Mouse (Mus musculus) G1E (cell line): ENCODE data around the gene Dnajb7.

Experiments
- CTCF ChIP-seq: IDR thresholded peaks from 2 replicates; pipeline ENCODE4 v1.5.1; 2012; ENCODE audit warnings: low read depth, low read length, inconsistent platforms, mixed read lengths
- GATA1 ChIP-seq: IDR thresholded peaks from 2 replicates; pipeline ENCODE4 v1.6.1; 2012; ENCODE audit warnings: borderline replicate concordance, low read length, inconsistent platforms, mixed read lengths
- GATA2 ChIP-seq: IDR thresholded peaks from 2 replicates; pipeline ENCODE4 v1.6.1; 2012; ENCODE audit warnings: low read depth, low read length, inconsistent platforms, borderline replicate concordance
- POLR2AphosphoS5 ChIP-seq: IDR thresholded peaks from 2 replicates; pipeline ENCODE4 v1.6.1; 2012; ENCODE audit warnings: low read depth, low read length, inconsistent platforms; ENCODE audit not compliant: insufficient replicate concordance
- TAL1 ChIP-seq: conservative IDR thresholded peaks from 2 replicates; pipeline ENCODE4 v1.6.1; 2012; ENCODE audit warnings: low read depth, low read length, inconsistent platforms, mixed read lengths

DNA sequence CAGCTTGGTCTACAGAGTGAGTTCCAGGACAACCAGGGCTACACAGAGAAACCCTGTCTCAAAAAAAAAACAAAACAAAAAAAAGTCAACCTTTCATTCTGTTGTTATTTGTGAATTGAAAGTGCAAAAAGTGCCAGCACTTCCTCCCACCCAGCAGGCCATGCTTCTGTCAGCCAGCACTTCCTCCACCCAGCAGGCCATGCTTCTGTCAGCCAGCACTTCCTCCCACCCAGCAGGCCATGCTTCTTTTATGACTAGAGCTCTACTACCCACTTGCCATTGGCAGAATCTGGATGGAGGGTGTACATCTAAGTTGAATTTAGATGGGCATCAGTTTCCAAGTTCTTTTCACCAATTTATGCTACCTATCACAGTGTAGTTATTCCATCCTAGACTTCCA is 15.1 kb downstream of the Dnajb7 start:
- TF ChIP-seq CTCF (no peak), GATA1 (no peak), POLR2AphosphoS5 (no peak), GATA2 (no peak), TAL1 (no peak)
